Mouse (Mus musculus): ENCODE results near the gene Abhd16a. TPM values are rescaled to one million over a fixed set of nuclear protein-coding genes. Genes with fewer than 3 reads are reported as not detected.

Abhd16a gene
- total RNA-seq, 2 experiments from 2014 or later: 58.8 to 60.6 TPM

DNA sequence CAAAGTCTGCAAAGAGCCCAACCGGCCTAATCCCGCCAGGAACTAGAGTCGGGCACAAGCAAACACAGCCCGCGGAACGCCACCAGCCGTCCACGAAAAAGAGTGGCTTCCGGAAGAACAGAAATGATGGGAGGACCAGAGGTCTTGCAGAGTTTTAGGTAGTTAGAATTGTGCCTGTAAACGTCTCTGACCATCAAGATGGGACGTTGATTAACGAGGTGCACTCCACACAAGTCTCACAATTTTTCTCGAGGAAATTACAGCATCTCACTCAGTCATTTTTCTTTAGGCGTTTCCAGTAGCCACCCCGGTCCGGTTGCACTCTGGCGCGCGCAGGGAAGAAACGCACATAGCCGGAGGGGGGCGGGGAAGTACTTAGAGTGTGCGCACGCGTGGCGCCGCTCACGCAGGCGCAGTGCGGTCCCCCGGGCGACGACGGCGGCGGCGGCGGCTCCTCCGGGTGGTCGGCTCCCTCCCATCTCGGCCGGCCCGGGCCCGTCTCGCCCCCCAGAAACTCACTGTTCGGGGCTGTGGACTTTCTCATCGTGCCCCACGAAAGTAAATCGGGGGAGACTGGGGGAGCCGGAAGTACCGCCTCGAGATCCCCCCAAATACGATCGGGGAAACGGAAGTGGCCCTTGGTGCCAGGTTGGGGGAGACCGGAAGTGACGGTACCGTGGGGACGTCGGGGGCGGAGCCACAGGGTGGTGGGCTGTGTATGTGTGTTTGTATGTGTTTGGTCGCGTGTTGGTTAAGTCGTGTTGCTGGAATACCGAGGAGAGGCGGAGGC, 45.9 kb downstream of the Abhd16a start, which contains the start of gene Bag6:
TSS of gene Bag6 (plus strand) at position 378 of the 790 bp plus-strand sequence.

Other genes with a start within 250 kb of the Abhd16a start
- 10 to 100 TPM; 83.5 to 92.5 TPM for gene Skiv2l, start 239.1 kb upstream of the Abhd16a start, total RNA-seq (2023)
- 10 to 100 TPM; 21.6 to 31.4 TPM for gene Nelfe, start 238.9 kb upstream of the Abhd16a start, total RNA-seq (2023)
- gene Cfb, start 226.7 kb upstream of the Abhd16a start, total RNA-seq (2023): 10 to 100 TPM; 10.9 to 15.3 TPM
- gene Zbtb12, start 209.8 kb upstream of the Abhd16a start, total RNA-seq (2023): 1 to 10 TPM; 3.3 to 3.8 TPM
- not detected for gene Gm20547, start 207.2 kb upstream of the Abhd16a start, total RNA-seq (2023)
- 10 to 100 TPM; 16.6 to 17.2 TPM for gene C2, start 191.0 kb upstream of the Abhd16a start, total RNA-seq (2023)
- 100 to 1,000 TPM; 134 to 139 TPM for gene Ehmt2, start 190.8 kb upstream of the Abhd16a start, total RNA-seq (2023)
- gene Slc44a4, start 174.8 kb upstream of the Abhd16a start, total RNA-seq (2023): not detected
- gene Neu1, start 158.0 kb upstream of the Abhd16a start, total RNA-seq (2023): 10 to 100 TPM; 58.9 to 60.2 TPM
- 100 to 1,000 TPM; 240 to 289 TPM for gene Hspa1b, start 130.0 kb upstream of the Abhd16a start, total RNA-seq (2023)
- not detected for gene Gm20481, start 119.4 kb upstream of the Abhd16a start, total RNA-seq (2023)
- gene Hspa1a, start 117.1 kb upstream of the Abhd16a start, total RNA-seq (2023): 100 to 1,000 TPM; 322 to 373 TPM
- under 1 TPM; 0.55 to 0.76 TPM for gene Hspa1l, start 116.6 kb upstream of the Abhd16a start, total RNA-seq (2023)
- gene Lsm2, start 107.4 kb upstream of the Abhd16a start, total RNA-seq (2023): 10 to 100 TPM; 18.6 to 21.1 TPM
- 10 to 100 TPM; 89.4 to 93.9 TPM for gene Vars, start 88.3 kb upstream of the Abhd16a start, total RNA-seq (2023)
- under 1 TPM in 1 of 2 experiments, not detected in 1; 0.16 TPM for gene Vwa7, start 72.7 kb upstream of the Abhd16a start, total RNA-seq (2023)
- not detected for gene Sapcd1, start 61.2 kb upstream of the Abhd16a start, total RNA-seq (2023)
- 1 to 10 TPM; 1.0 to 2.2 TPM for gene Msh5, start 42.5 kb upstream of the Abhd16a start, total RNA-seq (2023)
- gene Clic1, start 39.3 kb upstream of the Abhd16a start, total RNA-seq (2023): 100 to 1,000 TPM; 258 to 267 TPM
- 1 to 10 TPM; 1.2 to 1.7 TPM for gene Ddah2, start 30.2 kb upstream of the Abhd16a start, total RNA-seq (2023)
- not detected for gene Ly6g6c, start 23.9 kb upstream of the Abhd16a start, total RNA-seq (2023)
- not detected for gene Mpig6b, start 23.1 kb upstream of the Abhd16a start, total RNA-seq (2023)
- not detected for gene Ly6g6e, start 12.4 kb upstream of the Abhd16a start, total RNA-seq (2023)
- gene Ly6g6d, start 11.2 kb upstream of the Abhd16a start, total RNA-seq (2023): not detected
- not detected for gene Ly6g6f, start 3.7 kb upstream of the Abhd16a start, total RNA-seq (2023)
- gene Ly6g5c, start 19.0 kb downstream of the Abhd16a start, total RNA-seq (2023): not detected
- under 1 TPM; 0.42 to 0.61 TPM for gene Ly6g5b, start 26.2 kb downstream of the Abhd16a start, total RNA-seq (2023)
- 10 to 100 TPM; 22.2 to 30.3 TPM for gene Gpank1, start 32.2 kb downstream of the Abhd16a start, total RNA-seq (2023)
- gene Csnk2b, start 32.8 kb downstream of the Abhd16a start, total RNA-seq (2023): 100 to 1,000 TPM; 133 to 155 TPM
- 10 to 100 TPM; 15.5 to 25.3 TPM for gene D17H6S53E, start 37.1 kb downstream of the Abhd16a start, total RNA-seq (2023)
- not detected for gene Apom, start 42.8 kb downstream of the Abhd16a start, total RNA-seq (2023)
- gene Bag6, start 45.9 kb downstream of the Abhd16a start, total RNA-seq (2023): 100 to 1,000 TPM; 324 to 360 TPM
- 100 to 1,000 TPM; 227 to 228 TPM for gene Prrc2a, start 75.6 kb downstream of the Abhd16a start, total RNA-seq (2023)
- 100 to 1,000 TPM; 172 to 206 TPM for gene Aif1, start 86.8 kb downstream of the Abhd16a start, total RNA-seq (2023)
- 100 to 1,000 TPM; 935 to 974 TPM for gene Lst1, start 99.2 kb downstream of the Abhd16a start, total RNA-seq (2023)
- 10 to 100 TPM; 72.7 to 86.4 TPM for gene Ltb, start 105.2 kb downstream of the Abhd16a start, total RNA-seq (2023)
- gene Tnf, start 112.7 kb downstream of the Abhd16a start, total RNA-seq (2023): 10 to 100 TPM; 57.3 to 92.8 TPM
- gene Lta, start 116.1 kb downstream of the Abhd16a start, total RNA-seq (2023): not detected
- 1 to 10 TPM in 1 of 2 experiments, not detected in 1; 1.3 TPM for gene Gm16181, start 131.6 kb downstream of the Abhd16a start, total RNA-seq (2023)
- 1 to 10 TPM; 1.8 to 4.2 TPM for gene Atp6v1g2, start 144.4 kb downstream of the Abhd16a start, total RNA-seq (2023)
- 10 to 100 TPM; 13.1 to 13.4 TPM for gene Nfkbil1, start 146.5 kb downstream of the Abhd16a start, total RNA-seq (2023)
- 100 to 1,000 TPM; 243 to 247 TPM for gene Ddx39b, start 152.5 kb downstream of the Abhd16a start, total RNA-seq (2023)
- 1,000 to 10,000 TPM; 2,563 to 2,615 TPM for gene H2-D1, start 173.5 kb downstream of the Abhd16a start, total RNA-seq (2023)
- gene H2-Q1, start 231.1 kb downstream of the Abhd16a start, total RNA-seq (2023): 10 to 100 TPM; 10.2 to 13.7 TPM